Mouse (Mus musculus): ENCODE data around the gene Ube2l6.

Gene Ube2l6

DNA sequence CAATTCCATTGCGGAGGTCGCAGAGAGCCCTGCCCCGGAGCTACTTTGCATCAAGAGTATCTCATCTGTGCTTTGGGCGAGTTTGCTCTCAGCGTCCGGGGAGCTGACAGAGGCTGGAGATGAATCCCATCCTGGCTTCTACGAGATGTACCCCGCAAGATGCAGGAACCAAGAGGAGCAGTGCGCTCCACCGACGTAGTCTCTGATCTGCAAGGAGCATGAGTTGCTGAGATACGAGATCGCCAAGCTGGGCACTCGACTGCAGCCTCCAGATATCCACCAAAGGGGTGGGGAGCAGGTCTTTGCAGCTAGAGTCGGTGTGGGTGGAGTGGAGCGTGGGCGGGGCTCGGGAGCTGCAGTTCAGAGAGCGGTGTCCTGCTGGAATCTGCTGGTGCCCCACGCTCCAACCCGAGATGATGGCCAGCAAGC, at the start of gene Ube2l6:
Gene Ube2l6 (plus strand): TSS at position 336 of the 429 bp plus-strand sequence.
- WGBS, result 1% methylated on average over 21 of the region's 21 CpGs

GRCm38 (mm10) chr2:84750115-84750514, 48.5 kb upstream of the Ube2l6 start:
- 71% methylated on average over 6 of the region's 6 CpGs for WGBS

- WGBS, result 89% methylated on average over 5 of the region's 5 CpGs
These were observed 42.4 kb upstream of the Ube2l6 start for GRCm38 (mm10) chr2:84756245-84756644.

GRCm38 (mm10) chr2:84757026-84757682, 41.5 kb upstream of the Ube2l6 start:
- WGBS, result 74% methylated on average over 7 of the region's 7 CpGs

DNA sequence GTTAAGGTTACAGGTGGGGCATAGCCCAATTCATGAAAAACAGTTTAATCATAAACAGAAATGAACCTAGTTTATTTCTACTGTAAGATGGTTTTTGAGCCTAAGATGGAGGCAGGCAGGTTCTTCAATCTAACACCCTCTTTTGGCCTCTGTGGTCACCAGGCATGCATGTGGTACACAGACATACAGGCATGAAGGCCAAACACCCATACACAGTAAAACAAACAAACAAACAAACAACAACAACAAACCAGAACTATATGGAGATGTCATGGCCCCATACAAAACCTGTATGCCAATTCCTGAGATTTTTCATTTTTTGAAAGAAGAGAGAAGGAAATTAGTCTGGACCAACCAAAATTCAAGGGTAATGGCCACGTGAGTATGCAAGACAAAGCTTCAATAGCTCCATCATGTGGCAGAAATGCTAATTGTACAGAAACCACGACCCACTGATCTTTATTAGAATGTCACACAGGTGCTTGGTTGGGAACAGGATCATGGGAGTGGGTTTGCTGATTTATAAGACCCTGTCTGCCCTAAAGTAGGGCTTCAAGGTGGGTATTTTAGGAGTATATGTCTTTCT, 40.0 kb upstream of the Ube2l6 start:
- 7% methylated on average over 2 of the region's 2 CpGs for WGBS

DNA sequence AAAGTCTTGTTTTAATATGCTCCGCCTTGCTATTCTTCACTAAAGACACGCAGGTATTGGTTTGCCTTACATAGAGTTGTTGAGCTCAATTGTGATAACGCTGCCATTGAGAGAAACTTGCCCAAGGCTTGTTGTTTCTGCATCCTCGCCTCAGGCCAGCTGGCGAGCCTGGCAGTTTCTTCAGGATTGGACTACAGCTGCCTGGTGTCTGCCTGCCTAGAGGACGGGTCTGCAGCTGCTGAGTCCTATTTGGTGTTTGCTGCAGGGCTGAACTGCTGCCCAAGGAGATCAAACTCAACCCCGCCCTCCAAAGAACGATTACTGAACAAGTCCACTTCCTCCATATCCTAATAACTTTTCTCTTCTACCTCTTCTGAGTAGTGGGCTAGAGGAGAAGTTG, 37.9 kb upstream of the Ube2l6 start:
- 74% methylated on average over 8 of the region's 8 CpGs for WGBS

GRCm38 (mm10) chr2:84761309-84761708, 37.3 kb upstream of the Ube2l6 start:
- WGBS, result 84% methylated on average over 3 of the region's 3 CpGs

- 87% methylated on average over 1 of the region's 1 CpGs for WGBS
These were observed 36.8 kb upstream of the Ube2l6 start for GRCm38 (mm10) chr2:84761840-84762239.

- WGBS, result 60% methylated on average over 4 of the region's 4 CpGs
These were observed 36.3 kb upstream of the Ube2l6 start for GRCm38 (mm10) chr2:84762295-84762694.

GRCm38 (mm10) chr2:84762818-84763217, 35.8 kb upstream of the Ube2l6 start:
- 67% methylated on average over 1 of the region's 1 CpGs for WGBS

DNA sequence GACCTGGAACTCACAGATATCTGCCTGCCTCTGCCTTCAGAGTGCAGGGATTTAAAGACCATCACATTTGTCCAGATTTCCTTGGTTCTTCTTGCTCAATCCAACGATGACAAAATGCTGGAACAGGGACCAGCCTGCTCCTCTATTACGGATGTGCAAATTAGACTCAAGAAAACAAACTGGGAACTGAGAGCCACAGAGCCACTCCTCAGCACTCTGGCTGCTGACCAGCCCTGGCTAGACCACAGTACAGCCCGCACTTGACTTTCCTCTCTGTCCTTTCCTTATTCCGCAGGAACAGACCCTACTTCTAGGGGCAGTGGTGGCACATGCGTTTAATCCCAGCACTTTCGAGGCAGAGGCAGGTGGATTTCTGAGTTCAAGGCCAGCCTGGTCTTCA, 28.1 kb upstream of the Ube2l6 start:
- 70% methylated on average over 6 of the region's 6 CpGs for WGBS

DNA sequence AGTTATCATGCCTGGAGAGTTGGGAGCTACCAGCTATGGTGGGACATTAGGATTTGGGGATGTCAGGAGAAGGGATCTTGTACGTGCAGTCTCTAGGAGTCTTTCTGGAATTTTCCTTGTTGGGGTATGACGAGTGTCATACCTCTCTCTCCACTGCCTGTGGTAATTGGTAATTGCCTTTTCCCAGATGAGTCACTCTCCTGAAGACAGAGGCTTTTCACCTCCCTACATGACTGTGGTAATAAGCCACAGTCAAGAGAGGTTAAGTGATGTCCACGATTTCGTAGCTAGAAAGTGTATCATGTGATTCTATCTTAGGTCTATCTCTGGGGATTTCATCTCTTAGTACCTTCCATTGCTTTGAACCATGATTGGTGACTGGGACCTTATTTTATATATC, 26.2 kb upstream of the Ube2l6 start:
- 92% methylated on average over 4 of the region's 4 CpGs for WGBS

GRCm38 (mm10) chr2:84773195-84773594, 25.4 kb upstream of the Ube2l6 start:
- WGBS, result 83% methylated on average over 5 of the region's 5 CpGs

GRCm38 (mm10) chr2:84774751-84775150, 23.9 kb upstream of the Ube2l6 start:
- 18% methylated on average over 14 of the region's 15 CpGs for WGBS

DNA sequence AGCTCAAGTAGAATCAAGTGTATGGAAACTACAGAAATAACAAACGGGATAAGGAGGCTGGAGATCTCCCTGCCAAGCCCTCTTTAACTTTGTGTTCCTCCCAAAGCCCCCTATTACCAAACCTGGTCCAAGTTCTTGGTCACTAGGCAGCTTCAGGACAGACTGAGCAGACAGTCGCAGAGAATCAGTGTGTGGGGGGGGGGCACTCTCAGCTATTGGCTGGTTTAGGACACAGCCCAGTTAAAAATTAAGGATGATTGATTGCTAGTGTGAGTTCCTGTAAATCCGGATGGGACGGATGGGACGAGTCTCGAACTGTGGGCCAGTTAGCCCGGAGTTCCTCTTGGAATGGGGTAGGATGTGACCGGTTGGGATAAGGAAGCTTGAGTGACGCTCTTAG, 23.4 kb upstream of the Ube2l6 start, which contains the start of gene Serping1:
Gene Serping1 (minus strand): TSS at position 204 of the 400 bp plus-strand sequence.
- 77% methylated on average over 9 of the region's 9 CpGs for WGBS

GRCm38 (mm10) chr2:84775665-84776064, 23.0 kb upstream of the Ube2l6 start:
- WGBS, result 73% methylated on average over 6 of the region's 6 CpGs

DNA sequence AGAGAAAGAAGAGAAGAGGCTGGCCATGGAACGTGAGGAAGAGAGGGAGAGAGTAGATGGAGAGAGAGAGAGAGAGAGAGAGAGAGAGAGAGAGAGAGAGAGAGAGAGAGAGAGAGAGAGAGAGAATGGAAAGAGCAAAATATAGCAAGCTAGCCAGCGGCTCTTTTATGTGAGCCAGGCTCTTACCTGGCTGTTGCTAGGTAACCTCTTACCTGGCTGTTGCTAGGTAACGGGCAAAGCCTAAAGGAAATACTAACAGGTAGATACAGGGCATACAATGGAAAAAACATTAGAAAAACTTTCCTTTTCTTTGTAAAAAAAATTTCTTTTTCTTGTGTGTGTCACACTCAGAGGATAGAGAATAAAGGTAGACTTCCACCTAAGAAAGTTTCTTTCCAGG, 20.9 kb upstream of the Ube2l6 start:
- 76% methylated on average over 3 of the region's 3 CpGs for WGBS

GRCm38 (mm10) chr2:84779210-84779609, 19.4 kb upstream of the Ube2l6 start:
- 68% methylated on average over 6 of the region's 6 CpGs for WGBS

GRCm38 (mm10) chr2:84783315-84783714, 15.3 kb upstream of the Ube2l6 start:
- 88% methylated on average over 1 of the region's 1 CpGs for WGBS

DNA sequence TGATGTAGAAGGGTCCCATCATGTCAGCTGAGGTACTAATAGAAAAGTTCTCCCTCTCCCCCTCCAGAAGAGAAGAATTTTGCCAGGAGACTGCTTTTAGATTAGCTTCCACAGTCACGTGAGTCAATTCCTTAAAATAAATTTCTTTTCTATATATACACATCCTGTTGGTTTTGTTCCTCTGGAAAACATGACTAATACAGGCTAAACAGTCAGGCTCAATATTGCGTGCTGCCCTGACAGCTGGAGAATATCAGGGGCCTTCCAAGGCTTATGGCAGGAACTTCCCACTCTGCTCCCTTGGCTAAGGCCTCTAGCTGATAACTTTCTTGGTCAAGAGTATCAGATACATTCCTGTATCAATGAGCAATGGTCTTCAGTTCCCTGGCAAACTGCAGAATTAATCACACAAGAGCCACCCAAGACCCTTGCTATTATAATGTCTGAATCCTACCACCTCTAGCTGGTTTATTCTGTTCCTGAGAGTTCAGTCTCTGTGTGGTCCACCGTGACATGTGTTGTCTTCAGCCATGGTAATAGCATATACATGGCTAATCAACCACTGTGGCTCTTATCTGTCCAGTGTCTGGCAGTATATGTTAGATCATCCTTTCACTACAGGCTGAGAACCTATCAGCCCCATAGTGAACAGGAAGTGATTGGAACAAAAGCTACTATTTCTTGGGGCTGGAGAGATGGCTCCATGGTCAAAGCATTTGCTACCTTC, 14.6 kb upstream of the Ube2l6 start:
- 65% methylated on average over 3 of the region's 3 CpGs for WGBS

DNA sequence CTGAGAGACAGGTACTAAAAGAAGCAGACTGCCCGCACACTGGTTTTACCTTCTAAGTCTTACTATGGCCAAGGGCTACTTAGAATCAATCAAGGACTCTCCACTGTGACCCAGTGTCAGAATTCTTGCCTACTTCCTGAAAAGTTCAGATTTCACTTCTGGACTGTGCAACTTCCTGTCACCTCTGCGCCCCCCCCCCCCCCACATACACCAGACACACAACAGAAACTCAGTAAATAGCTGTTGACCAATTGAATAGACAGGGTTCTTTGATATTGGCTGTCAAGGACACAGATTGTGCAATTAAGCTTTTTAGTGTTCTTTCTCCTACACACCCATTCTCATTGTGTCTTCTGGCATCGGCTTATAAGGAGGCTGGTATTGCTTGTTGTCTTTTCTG, 10.3 kb upstream of the Ube2l6 start:
- WGBS, result 72% methylated on average over 3 of the region's 3 CpGs

DNA sequence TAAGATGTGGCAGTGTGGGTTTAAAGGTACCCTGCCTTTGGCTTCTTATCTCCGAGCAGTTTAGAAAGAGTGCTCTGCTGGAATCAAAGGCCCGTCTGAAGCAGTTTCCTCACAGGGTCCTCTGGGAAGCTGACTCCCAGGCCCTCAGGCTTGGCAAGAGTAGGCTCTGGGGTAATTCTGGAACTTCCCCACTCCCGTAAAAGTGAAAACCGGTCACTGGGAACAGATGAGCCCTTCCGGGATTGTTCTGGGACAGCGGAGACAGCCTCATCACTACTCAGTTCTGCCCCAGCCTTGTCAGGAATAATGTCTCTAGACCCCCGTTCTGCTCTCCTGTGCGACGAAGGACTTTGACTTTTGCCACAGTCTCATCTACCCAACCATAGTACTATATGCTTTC, 8.2 kb upstream of the Ube2l6 start:
- 79% methylated on average over 9 of the region's 9 CpGs for WGBS

DNA sequence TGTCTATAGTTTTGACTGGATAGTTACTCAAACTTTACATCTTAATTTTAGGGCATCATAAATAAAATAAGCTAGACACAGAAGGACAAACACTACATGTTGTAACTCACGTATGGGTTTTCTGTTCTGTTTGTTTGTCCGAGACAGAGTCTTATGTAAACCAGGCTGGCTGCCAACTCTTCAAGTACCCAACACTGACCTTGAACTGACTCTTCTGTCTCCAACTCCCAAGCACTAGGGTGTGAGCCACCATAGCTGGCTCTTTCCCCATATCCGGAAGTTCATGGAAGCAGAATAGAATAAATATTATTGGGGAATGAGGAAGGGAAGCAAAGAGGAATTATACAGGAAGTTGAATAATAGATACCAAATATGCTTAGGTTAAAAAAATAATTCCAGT, 6.1 kb upstream of the Ube2l6 start:
- 69% methylated on average over 3 of the region's 3 CpGs for WGBS
